Mouse (Mus musculus): ENCODE measurements around the gene Ykt6. TPM values are rescaled to one million over a fixed set of nuclear protein-coding genes. Genes with fewer than 3 reads are reported as not detected.

Gene Ykt6
- polyA plus RNA-seq, 1 experiment from 2014 or later, result 94.5 TPM

DNA sequence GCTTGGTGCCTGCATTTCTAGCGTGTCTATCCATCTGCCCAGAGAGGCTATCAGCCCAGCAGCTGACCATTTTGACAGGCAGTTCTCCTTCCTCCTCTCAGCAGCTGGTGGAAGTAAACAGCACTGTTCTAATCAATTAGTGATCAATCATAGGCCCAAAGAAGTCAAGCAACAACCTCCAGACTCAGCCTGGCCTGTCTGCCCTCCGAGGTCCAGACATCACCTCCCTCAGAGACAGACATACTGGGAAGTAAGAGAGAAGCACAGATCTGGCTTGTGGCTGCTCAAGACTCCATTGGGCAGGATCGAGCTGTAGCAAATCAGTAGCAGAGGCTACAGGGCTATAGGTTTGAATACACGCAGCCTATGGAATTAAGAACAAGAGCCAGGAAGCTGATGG lies 7.7 kb upstream of the Ykt6 start:
- no peak for TF ChIP-seq CTCF (IDR thresholded peaks at IDR 0.05)

DNA sequence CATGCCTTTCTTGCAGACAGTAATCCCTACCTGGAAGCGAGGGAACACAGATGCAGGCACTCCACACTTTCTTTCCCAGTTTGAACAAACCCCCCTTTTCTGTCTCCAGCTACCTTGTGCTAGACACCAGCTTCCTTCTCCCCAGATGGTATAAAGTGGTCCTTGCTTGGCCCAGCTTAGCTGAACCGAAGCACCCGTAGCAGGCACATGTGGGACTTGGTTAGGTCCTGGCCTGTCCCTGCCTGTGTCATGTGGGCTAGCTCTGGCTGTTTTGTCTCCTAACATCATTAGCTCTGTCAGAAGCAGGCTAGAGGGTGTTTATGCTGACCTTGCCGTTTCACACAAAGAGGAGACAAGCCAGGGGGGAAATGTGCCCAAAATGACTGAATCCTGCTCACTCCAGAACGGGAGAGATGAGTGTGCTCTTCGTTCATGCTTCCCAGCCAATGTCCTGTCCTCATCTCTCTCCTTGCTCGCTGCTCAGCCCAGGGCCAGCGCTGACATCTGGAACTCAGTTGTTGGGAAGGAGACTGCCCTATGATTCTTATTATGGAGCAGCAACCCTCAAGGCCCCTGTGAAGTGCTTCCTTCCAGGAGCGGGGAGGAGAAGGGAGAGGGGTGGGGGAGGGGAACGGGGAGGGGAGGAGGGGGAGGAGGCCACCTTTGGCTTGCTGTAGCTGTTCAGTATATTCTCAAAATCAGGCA lies 6.8 kb upstream of the Ykt6 start:
- DNase-seq (ENCODE audit: low read depth, low spot score) (no peak), ATAC-seq (no peak)
- CTCF ChIA-PET, result no interaction called here
- no peak for TF ChIP-seq CTCF (IDR thresholded peaks at IDR 0.05)
- in situ Hi-C loops (cut with MboI; ENCODE audit: low pct_unique_long_range_greater_than_20kb), result no loop called here
- POLR2A ChIA-PET, result interaction anchor here (0.5 kb wide), 1 partner anchor 797 kb away, joined by 4 read pairs; no protein-coding TSS in a partner anchor
- no peaks in the 10 kb centered on the region for H3K27me3 ChIP-seq

More for the DNA sequence above, 7.7 kb upstream of the Ykt6 start:
- ChIA-PET CTCF (interaction anchor here (1.7 kb wide), 1 partner anchor 111 kb away, joined by 5 read pairs; no protein-coding TSS in a partner anchor), POLR2A (no interaction called here)
- DNase-seq (ENCODE audit: low read depth, low spot score) (no peak), ATAC-seq (no peak)
- no peaks in the 10 kb centered on the region for H3K27me3 ChIP-seq
- in situ Hi-C loops (cut with MboI; ENCODE audit: low pct_unique_long_range_greater_than_20kb), result no loop called here

DNA sequence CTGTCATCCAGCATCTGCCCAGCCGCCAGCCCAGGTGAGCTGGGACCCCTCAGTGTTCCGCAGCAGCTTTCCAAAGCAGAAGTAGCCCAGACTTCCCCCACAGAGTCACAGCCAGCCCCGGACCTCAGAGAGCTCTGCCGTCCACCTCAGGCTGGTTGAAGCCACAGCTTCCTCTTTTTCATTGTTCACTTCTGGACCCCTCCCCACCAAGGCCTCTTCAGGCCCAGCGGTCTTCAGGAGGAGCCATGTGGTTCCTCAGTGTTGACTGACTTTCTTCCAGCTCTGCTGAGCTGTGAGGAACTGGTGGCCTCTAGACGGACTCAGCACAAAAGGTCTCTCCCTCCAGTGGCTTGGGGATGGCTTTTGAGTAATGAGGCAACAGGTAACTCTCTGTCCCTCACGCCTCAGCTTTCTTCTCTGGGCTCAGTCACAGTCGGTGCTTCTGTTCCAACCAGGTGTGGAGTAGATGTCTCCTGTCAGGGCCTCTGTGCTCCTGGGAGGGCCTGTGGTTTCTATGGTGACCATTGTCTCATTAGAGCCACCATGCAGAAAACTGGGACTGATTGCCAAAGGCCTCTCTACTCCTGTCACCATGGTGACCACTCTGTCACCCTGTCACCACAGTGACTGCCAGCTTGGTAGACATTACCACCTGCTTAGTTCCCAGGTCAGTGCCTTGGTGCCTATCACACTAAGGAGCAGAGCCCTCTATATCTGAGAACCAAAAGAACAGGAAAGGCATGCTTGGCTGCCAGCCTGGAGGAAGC lies 5.7 kb upstream of the Ykt6 start, which contains the start of gene Gck:
Gene Gck (minus strand): TSS at position 496 of the 767 bp plus-strand sequence.
- in situ Hi-C loops (cut with MboI; ENCODE audit: low pct_unique_long_range_greater_than_20kb), result no loop called here
- DNase-seq (ENCODE audit: low read depth, low spot score), result no peak
- no peaks in the 10 kb centered on the region for H3K27me3 ChIP-seq
- no peak for TF ChIP-seq CTCF (IDR thresholded peaks at IDR 0.05)
- CTCF ChIA-PET, result no interaction called here
- POLR2A ChIA-PET, result interaction anchor here (0.5 kb wide), 1 partner anchor 798 kb away, joined by 4 read pairs; no protein-coding TSS in a partner anchor
- no peak for ATAC-seq

DNA sequence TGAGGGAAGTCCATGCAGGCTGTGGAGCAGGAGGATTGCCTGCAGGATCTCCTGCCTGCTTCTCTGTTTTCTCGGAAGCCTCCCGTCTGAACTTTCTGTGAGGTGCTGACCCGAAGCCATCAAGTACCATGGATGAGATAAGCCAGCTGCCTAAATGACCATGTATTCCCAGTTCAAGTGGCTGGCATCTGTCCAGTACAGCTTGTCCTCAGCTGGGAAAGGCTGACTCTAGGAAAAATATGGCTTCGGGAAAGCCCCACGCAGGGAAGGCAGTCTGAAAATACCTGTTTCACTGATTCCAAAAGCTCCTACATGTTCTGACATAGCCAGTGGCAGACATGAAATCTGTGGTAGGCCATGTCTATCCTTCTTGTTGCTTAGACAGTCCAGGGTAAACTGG lies 3.0 kb upstream of the Ykt6 start:
- ATAC-seq (no peak), DNase-seq (ENCODE audit: low read depth, low spot score) (no peak)
- H3K27me3 ChIP-seq, result no peaks in the 10 kb centered on the region
- POLR2A ChIA-PET, result no interaction called here
- CTCF ChIA-PET, result interaction anchor here (0.7 to 2.3 kb wide), 10 partner anchors 10 to 303 kb away, joined by 3 to 8 read pairs (median 4); partner anchors contain the start of gene Urgcp
- in situ Hi-C loops (cut with MboI; ENCODE audit: low pct_unique_long_range_greater_than_20kb), result no loop called here
- TF ChIP-seq CTCF (IDR thresholded peaks at IDR 0.05), result no peak

DNA sequence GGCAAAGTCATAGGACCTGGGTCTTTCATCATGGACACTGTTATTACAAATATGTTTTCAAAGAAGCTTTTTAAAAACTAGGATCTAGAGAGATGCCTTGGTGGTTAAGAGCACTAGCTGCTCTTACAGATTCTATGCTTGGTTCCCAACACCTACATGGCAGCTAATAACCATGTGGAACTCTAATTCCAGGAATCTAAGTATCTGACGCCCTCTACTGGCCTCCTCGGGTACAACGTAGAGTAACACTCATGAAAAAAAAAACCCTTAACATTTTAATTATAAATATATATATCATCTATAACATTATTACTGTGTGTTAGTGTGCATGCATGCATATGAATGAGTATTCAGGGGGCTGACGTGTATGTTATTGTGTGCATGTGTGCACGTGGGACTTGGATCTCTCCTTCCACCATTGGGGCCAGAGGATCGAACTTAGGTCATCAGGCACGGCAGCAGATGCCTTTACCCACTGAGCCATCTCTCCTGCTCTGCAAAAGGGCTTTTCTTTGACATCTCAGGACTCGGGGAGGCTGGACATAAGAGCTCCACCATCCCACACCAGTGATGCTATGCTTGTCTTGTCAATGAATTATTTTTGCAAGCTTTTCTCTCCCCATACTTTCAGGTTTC lies 2.2 kb upstream of the Ykt6 start:
- no peak for DNase-seq (ENCODE audit: low read depth, low spot score)
- in situ Hi-C loops (cut with MboI; ENCODE audit: low pct_unique_long_range_greater_than_20kb), result no loop called here
- no peaks in the 10 kb centered on the region for H3K27me3 ChIP-seq
- no peak for ATAC-seq
- peak; percentile 66 for TF ChIP-seq CTCF (IDR thresholded peaks at IDR 0.05)
- ChIA-PET POLR2A (interaction anchor here (0.7 kb wide), 1 partner anchor 75 kb away, joined by 4 read pairs; the partner anchor contains the start of gene Pold2), CTCF (interaction anchor here (0.7 to 2.3 kb wide), 11 partner anchors 11 to 303 kb away, joined by 3 to 8 read pairs (median 4); partner anchors contain the start of gene Urgcp)

DNA sequence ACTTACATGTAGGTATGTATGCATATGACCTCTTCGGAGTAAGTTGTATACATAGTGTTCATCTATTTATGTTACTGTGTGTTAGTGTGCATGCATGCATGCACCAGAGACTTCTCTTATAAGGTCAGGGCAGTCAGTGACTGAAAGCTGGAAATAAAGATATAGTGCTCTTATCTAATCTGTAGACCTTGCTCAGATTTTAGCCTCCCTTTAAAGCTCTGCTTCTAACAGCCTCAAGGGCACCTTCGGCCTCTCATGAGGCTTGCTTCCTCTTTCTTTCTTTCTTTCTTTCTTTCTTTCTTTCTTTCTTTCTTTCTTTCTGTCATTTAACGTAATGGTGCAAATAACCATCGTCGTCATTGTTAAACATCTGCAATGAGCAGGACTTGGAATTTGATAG lies 1.1 kb upstream of the Ykt6 start:
- DNase-seq (ENCODE audit: low read depth, low spot score), result no peak
- in situ Hi-C loops (cut with MboI; ENCODE audit: low pct_unique_long_range_greater_than_20kb), result no loop called here
- H3K27me3 ChIP-seq, result no peaks in the 10 kb centered on the region
- no peak for TF ChIP-seq CTCF (IDR thresholded peaks at IDR 0.05)
- CTCF ChIA-PET, result interaction anchor here (1.8 kb wide), 1 partner anchor 41 kb away, joined by 4 read pairs; no protein-coding TSS in a partner anchor
- POLR2A ChIA-PET, result no interaction called here
- no peak for ATAC-seq

DNA sequence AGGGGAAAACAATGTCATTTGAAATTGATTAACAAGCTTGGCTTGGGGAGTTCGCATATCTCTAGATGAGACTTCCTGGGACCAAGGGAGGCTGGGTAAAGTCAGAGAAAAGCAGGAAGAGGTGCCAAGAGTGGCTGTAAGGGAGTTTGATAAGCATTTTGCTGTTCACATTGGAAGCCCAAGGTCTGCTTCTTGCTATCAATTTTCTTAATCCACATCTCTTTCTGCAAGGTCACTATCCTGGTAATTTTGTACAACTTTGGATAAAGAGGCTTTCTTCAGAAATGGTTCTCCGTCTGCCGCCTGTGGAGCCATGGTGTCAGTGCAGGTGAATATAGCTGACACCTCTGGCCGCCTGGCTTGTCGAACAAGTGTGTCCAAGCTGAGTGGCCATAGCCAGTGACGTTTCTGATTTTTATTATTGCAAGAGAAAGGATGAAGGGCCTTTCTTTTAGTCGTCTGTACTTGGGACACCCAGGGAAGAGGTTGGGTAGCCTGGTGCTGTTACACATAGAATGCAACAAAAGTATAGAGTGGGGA lies 458 bp upstream of the Ykt6 start:
- DNase-seq (ENCODE audit: low read depth, low spot score) (no peak), ATAC-seq (peak; percentile 65)
- in situ Hi-C loops (cut with MboI; ENCODE audit: low pct_unique_long_range_greater_than_20kb), result no loop called here
- POLR2A ChIA-PET, result no interaction called here
- H3K27me3 ChIP-seq, result no peaks in the 10 kb centered on the region
- no peak for TF ChIP-seq CTCF (IDR thresholded peaks at IDR 0.05)
- CTCF ChIA-PET, result interaction anchor here (1.8 kb wide), 1 partner anchor 42 kb away, joined by 4 read pairs; no protein-coding TSS in a partner anchor

DNA sequence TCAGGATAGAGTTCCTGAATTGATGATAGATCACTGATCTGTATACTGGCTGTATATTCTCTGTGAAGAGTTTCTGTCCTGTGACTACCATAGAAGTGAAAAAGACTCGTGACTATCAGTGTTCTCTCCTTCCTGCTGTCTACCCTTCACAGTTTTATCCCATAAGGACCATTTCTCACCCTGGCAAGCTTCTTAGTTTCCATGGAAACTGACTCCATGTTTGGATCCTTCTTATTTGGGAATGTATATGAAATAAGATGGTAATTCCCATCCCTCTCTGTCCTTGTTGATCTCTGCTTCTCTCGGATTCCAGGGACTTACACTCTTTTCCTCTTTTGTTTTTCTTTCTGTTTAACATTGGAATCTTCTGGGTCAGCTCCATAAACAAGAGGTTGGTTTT lies 4.6 kb downstream of the Ykt6 start:
- no peak for DNase-seq (ENCODE audit: low read depth, low spot score)
- ChIA-PET POLR2A (interaction anchor here (0.6 kb wide), 1 partner anchor 9 kb away, joined by 4 read pairs; no protein-coding TSS in a partner anchor), CTCF (no interaction called here)
- no peak for ATAC-seq
- in situ Hi-C loops (cut with MboI; ENCODE audit: low pct_unique_long_range_greater_than_20kb), result no loop called here
- TF ChIP-seq CTCF (IDR thresholded peaks at IDR 0.05), result no peak
- H3K27me3 ChIP-seq, result no peaks in the 10 kb centered on the region

DNA sequence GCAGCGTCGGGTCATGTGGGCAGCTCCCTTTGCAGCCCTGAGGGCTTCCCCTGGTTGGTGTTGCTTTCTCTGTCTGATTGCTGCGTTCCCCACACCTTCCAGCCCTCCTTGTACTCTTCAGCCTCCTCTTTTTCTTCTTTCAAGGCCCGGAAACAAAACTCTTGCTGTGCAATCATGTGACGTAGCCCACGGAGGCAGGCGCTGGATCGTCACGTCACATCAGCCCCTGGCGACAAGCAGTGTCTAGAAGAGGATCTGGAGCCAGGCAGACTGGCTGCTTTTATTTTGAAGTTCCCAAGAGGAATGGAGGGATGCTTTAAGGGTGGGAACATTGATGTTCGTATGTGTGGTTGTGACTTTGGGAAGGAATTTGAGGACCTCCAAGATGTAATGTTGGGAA lies 10.4 kb downstream of the Ykt6 start:
- H3K27me3 ChIP-seq, result no peaks in the 10 kb centered on the region
- DNase-seq (ENCODE audit: low read depth, low spot score) (no peak), ATAC-seq (no peak)
- ChIA-PET POLR2A (no interaction called here), CTCF (no interaction called here)
- TF ChIP-seq CTCF (IDR thresholded peaks at IDR 0.05), result no peak
- in situ Hi-C loops (cut with MboI; ENCODE audit: low pct_unique_long_range_greater_than_20kb), result no loop called here

DNA sequence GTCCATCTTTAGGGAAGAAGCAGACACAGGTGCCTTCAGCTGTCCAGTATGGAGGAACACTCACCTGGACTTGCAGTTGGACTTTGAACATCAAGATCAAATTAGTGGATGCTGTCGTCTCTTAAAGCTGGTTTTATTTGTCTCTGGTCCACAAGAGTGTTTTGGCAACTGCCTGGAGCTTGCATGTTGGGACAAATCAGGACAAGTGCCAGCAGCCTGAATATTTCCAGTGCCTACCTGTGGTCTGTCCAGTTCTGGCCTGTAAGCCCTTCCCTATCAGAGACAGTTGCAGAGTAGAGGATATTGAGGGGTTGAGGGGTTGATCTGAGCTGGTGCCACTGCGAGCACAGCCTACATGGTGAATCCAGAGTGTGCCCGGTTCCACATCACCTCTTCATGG lies 11.3 kb downstream of the Ykt6 start:
- DNase-seq (ENCODE audit: low read depth, low spot score), result no peak
- TF ChIP-seq CTCF (IDR thresholded peaks at IDR 0.05), result no peak
- no peak for ATAC-seq
- H3K27me3 ChIP-seq, result no peaks in the 10 kb centered on the region
- CTCF ChIA-PET, result interaction anchor here (0.9 kb wide), 1 partner anchor 9 kb away, joined by 3 read pairs; no protein-coding TSS in a partner anchor
- in situ Hi-C loops (cut with MboI; ENCODE audit: low pct_unique_long_range_greater_than_20kb), result no loop called here
- POLR2A ChIA-PET, result no interaction called here
